Mouse (Mus musculus) myocyte (in vitro differentiated cells): ENCODE measurements around the gene Atf6b. TPM values are rescaled to one million over a fixed set of nuclear protein-coding genes. Genes with fewer than 3 reads are reported as not detected.

Experiments used
- H3K27me3 ChIP-seq: one replicate; pipeline ENCODE4 v1.6.1; 2011; ENCODE audit not compliant: control insufficient read depth, insufficient read depth, insufficient read length
- H3K36me3 ChIP-seq: one replicate; pipeline ENCODE4 v1.6.1; 2011; ENCODE audit not compliant: control insufficient read depth, insufficient read depth
- H3K4me2 ChIP-seq: one replicate; pipeline ENCODE4 v1.6.1; 2011; ENCODE audit warnings: low read depth, control low read depth
- H3K4me3 ChIP-seq: one replicate; pipeline ENCODE4 v1.5.1; 2011; ENCODE audit warnings: mild to moderate bottlenecking, control low read depth, moderate library complexity
- H3K79me2 ChIP-seq: one replicate; pipeline ENCODE4 v1.6.1; 2011; ENCODE audit not compliant: control insufficient read depth, insufficient read depth
- H3ac ChIP-seq: one replicate; pipeline ENCODE4 v1.6.1; 2011; ENCODE audit not compliant: control insufficient read depth, insufficient read length
- CEBPB ChIP-seq: IDR thresholded peaks from 2 replicates; pipeline ENCODE4 v1.6.1; 2011; ENCODE audit warnings: mild to moderate bottlenecking, moderate library complexity; ENCODE audit not compliant: poor library complexity, insufficient read depth, severe bottlenecking
- E2F4 ChIP-seq: IDR thresholded peaks from one replicate; pipeline ENCODE4 v1.6.1; 2011; ENCODE audit warnings: mild to moderate bottlenecking, control low read depth, moderate library complexity; ENCODE audit not compliant: insufficient read depth
- MAX ChIP-seq: IDR thresholded peaks from one replicate; pipeline ENCODE4 v1.6.1; 2011; ENCODE audit warnings: low read depth, mild to moderate bottlenecking, control low read depth
- MYOD1 ChIP-seq, 3 experiments: IDR thresholded peaks; one replicate each; pipeline ENCODE4 v1.6.1; 2011; ENCODE audit warnings: control low read depth in 2 of 3, low read depth in 2 of 3, mild to moderate bottlenecking in 2 of 3, moderate library complexity in 1 of 3; ENCODE audit not compliant: insufficient read length in 2 of 3, control insufficient read depth in 1 of 3
- MYOG ChIP-seq, 3 experiments: IDR thresholded peaks; one replicate each; pipeline ENCODE4 v1.6.1; 2011; ENCODE audit warnings: control low read depth in 2 of 3, low read depth in 2 of 3, mild to moderate bottlenecking in 2 of 3; ENCODE audit not compliant: insufficient read length in 2 of 3, control insufficient read depth in 1 of 3, insufficient read depth in 1 of 3
- POLR2A ChIP-seq: IDR thresholded peaks from one replicate; pipeline ENCODE4 v1.6.1; 2011; ENCODE audit warnings: low read depth, mild to moderate bottlenecking, control low read depth, moderate library complexity; ENCODE audit not compliant: insufficient read length
- POLR2AphosphoS2 ChIP-seq: IDR thresholded peaks from one replicate; pipeline ENCODE4 v1.6.1; 2011; ENCODE audit warnings: low read depth, control low read depth; ENCODE audit not compliant: insufficient read length
- REST ChIP-seq: IDR thresholded peaks from one replicate; pipeline ENCODE4 v1.6.1; 2011; ENCODE audit warnings: mild to moderate bottlenecking, control low read depth, moderate library complexity; ENCODE audit not compliant: insufficient read depth, insufficient read length
- SRF ChIP-seq: IDR thresholded peaks from one replicate; pipeline ENCODE4 v1.6.1; 2011; ENCODE audit warnings: low read depth; ENCODE audit not compliant: control insufficient read depth, insufficient read length
- TCF12 ChIP-seq: IDR thresholded peaks from one replicate; pipeline ENCODE4 v1.6.1; 2011; ENCODE audit warnings: mild to moderate bottlenecking, control low read depth; ENCODE audit not compliant: poor library complexity, insufficient read depth, severe bottlenecking
- TCF3 ChIP-seq: IDR thresholded peaks from one replicate; pipeline ENCODE4 v1.6.1; 2011; ENCODE audit warnings: low read depth, control low read depth; ENCODE audit not compliant: insufficient read length
- USF1 ChIP-seq: IDR thresholded peaks from one replicate; pipeline ENCODE4 v1.6.1; 2011; ENCODE audit warnings: low read depth, mild to moderate bottlenecking, control low read depth, moderate library complexity
- polyA plus RNA-seq: library from polyadenylated mRNA; unstranded; fragments of >200 nt; fragmentation: generic; extraction: Trizol; gene quantifications from one replicate; pipeline ENCODE4 v1.2.1, GENCODE M21; 2012; ENCODE audit warnings: missing spikeins

The Atf6b gene
- polyA plus RNA-seq, 1 experiment, result 42.5 TPM

GRCm38 (mm10) chr17:34652985-34653384 lies 6.0 kb downstream of the Atf6b start:
- Histone ChIP-seq H3K79me2 (peaks cover under 1% of the 10 kb centered on the region), H3K4me2 (no peak overlapping the region), H3K27me3 (peaks cover 5% of the 10 kb centered on the region), H3K4me3 (no peak overlapping the region), H3ac (no peak overlapping the region), H3K36me3 (peaks cover 3% of the 10 kb centered on the region)
- TF ChIP-seq MYOG (IDR thresholded peaks at IDR 0.05; ENCODE audit: control insufficient read depth in 1 of 3, insufficient read depth in 1 of 3, insufficient read length in 2 of 3, low read depth in 2 of 3) (no peak), CEBPB (no peak), MAX (no peak), POLR2AphosphoS2 (no peak), MYOD1 (IDR thresholded peaks at IDR 0.05; ENCODE audit: control insufficient read depth in 1 of 3, insufficient read length in 2 of 3, low read depth in 2 of 3) (no peak), TCF12 (no peak), E2F4 (no peak), REST (no peak)

GRCm38 (mm10) chr17:34653746-34654285 lies 6.9 kb downstream of the Atf6b start:
- H3ac ChIP-seq, result no peak overlapping the region
- H3K4me2 ChIP-seq, result no peak overlapping the region
- peaks cover 3% of the 10 kb centered on the region for H3K36me3 ChIP-seq
- TF ChIP-seq CEBPB, result no peak
- no peak for TF ChIP-seq E2F4
- no peak for TF ChIP-seq POLR2AphosphoS2
- TF ChIP-seq SRF, result no peak
- no peak for TF ChIP-seq MYOG (IDR thresholded peaks at IDR 0.05; ENCODE audit: control insufficient read depth in 1 of 3, insufficient read depth in 1 of 3, insufficient read length in 2 of 3, low read depth in 2 of 3)
- no peak for TF ChIP-seq MAX
- TF ChIP-seq POLR2A, result no peak
- no peak for TF ChIP-seq MYOD1 (IDR thresholded peaks at IDR 0.05; ENCODE audit: control insufficient read depth in 1 of 3, insufficient read length in 2 of 3, low read depth in 2 of 3)
- no peak for TF ChIP-seq TCF12
- no peak for TF ChIP-seq USF1
- no peak for TF ChIP-seq REST
- TF ChIP-seq TCF3, result no peak
- H3K79me2 ChIP-seq, result no peaks in the 10 kb centered on the region
- H3K4me3 ChIP-seq, result no peak overlapping the region
- H3K27me3 ChIP-seq, result peaks cover 6% of the 10 kb centered on the region

DNA sequence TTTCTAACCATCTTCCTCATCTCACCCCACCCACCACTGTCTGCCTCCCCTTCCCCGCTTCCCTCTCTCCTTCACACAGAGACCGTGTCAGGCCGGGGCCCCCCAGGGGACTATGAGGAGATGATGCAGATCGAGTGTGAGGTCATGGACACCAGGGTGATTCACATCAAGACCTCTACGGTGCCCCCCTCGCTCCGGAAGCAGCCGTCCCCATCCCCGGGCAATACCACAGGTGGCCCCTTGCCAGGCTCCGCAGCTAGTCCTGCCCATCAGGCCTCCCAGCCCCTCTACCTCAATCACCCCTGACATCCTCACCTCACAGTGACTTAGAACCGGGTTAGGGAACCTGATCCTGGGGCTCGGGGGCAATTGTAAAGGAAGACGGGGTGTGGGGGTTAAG lies 7.4 kb downstream of the Atf6b start:
- no peaks in the 10 kb centered on the region for H3K79me2 ChIP-seq
- peaks cover 3% of the 10 kb centered on the region for H3K36me3 ChIP-seq
- H3K4me2 ChIP-seq, result no peak overlapping the region
- H3K4me3 ChIP-seq, result no peak overlapping the region
- TF ChIP-seq TCF3 (no peak), MYOD1 (IDR thresholded peaks at IDR 0.05; ENCODE audit: control insufficient read depth in 1 of 3, insufficient read length in 2 of 3, low read depth in 2 of 3) (no peak), SRF (no peak), REST (no peak), E2F4 (no peak), USF1 (no peak), MYOG (IDR thresholded peaks at IDR 0.05; ENCODE audit: control insufficient read depth in 1 of 3, insufficient read depth in 1 of 3, insufficient read length in 2 of 3, low read depth in 2 of 3) (no peak), TCF12 (no peak), POLR2A (no peak), POLR2AphosphoS2 (no peak), MAX (no peak)
- H3K27me3 ChIP-seq, result peaks cover 12% of the 10 kb centered on the region
- no peak overlapping the region for H3ac ChIP-seq

DNA sequence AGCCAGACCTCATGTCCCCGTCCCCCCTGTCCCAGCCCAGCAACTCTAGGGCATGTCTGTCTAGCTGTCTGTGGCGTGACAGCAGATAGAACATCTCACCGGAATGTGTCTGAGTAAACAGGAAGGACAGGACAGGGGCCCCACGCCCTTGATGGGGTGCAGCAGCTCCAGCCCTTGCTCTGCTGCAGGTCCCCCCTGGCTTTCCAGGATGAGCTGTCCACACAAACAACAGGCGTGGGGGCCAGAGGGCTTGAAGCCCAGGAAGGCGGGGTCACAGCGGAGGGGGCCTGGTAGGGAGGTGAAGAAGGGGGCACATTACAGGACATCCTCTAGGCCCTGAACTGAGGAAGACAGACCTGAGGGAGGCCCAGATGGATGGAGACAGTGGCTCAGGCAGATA lies 8.2 kb downstream of the Atf6b start:
- Histone ChIP-seq H3K36me3 (peaks cover 3% of the 10 kb centered on the region), H3K27me3 (peaks cover 17% of the 10 kb centered on the region), H3ac (no peak overlapping the region), H3K79me2 (no peaks in the 10 kb centered on the region), H3K4me3 (no peak overlapping the region), H3K4me2 (no peak overlapping the region)
- TF ChIP-seq TCF12 (no peak), REST (no peak), CEBPB (no peak), USF1 (no peak)

DNA sequence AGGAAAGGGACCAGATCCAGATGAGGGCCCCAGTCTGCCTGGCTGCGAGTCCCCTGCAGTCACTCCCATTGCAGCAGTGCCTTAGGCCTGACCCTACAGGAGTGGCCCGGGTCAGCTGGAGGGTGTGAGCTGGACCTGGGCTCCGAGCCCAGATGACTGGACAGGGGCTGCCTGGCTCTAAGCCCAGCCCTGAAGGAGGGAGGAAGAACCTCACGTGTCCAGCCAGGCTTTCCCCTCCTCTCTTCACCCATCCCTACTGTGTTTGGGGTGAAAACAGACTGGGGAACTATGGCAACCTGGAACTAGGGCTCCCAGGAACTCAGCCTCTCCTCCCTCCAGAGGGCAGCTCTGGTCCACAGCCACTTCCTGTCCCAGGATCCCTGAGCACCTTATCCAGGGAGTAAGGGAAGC lies 8.6 kb downstream of the Atf6b start:
- Histone ChIP-seq H3K36me3 (peaks cover 3% of the 10 kb centered on the region), H3K27me3 (peaks cover 21% of the 10 kb centered on the region), H3K79me2 (no peaks in the 10 kb centered on the region), H3K4me3 (no peak overlapping the region), H3ac (no peak overlapping the region), H3K4me2 (no peak overlapping the region)
- TF ChIP-seq POLR2A (no peak), POLR2AphosphoS2 (peak; percentile 23), SRF (no peak), MYOD1 (IDR thresholded peaks at IDR 0.05; ENCODE audit: control insufficient read depth in 1 of 3, insufficient read length in 2 of 3, low read depth in 2 of 3) (no peak), USF1 (no peak), E2F4 (no peak)
